Mouse (Mus musculus) liver, embryonic 14.5 days (tissue): ENCODE results near the gene Frmd3. TPM values are rescaled to one million over a fixed set of nuclear protein-coding genes. Genes with fewer than 3 reads are reported as not detected.
"Not testable (repeated sequence)": the region's sequence is repeated elsewhere in the genome, so short reads cannot be mapped to it uniquely, and the experiment has no call there.

ENCODE experiments used
- ATAC-seq: fragments of 200-750 bp; cut with Nextera tagmentation; 2 replicates; pipeline ENCODE4 v1.8.0; 2017; ENCODE audit warnings: moderate number of reproducible peaks, mild to moderate bottlenecking, moderate library complexity; ENCODE audit not compliant: insufficient read depth
- DNase-seq, 3 experiments: peaks; one replicate each; pipeline ENCODE4 v3.0.0-alpha.2; 2012 to 2013; ENCODE audit warnings: low read depth in 3 of 3, low spot score in 3 of 3
- H3K27ac ChIP-seq: fragments of 300-500 bp; sonication (generic); 2 replicates; pipeline ENCODE4 v1.5.1; 2014; ENCODE audit warnings: moderate library complexity, mild to moderate bottlenecking, control low read depth, inconsistent platforms
- H3K27me3 ChIP-seq: fragments of 300-500 bp; sonication (generic); 2 replicates; pipeline ENCODE4 v1.6.1; 2014; ENCODE audit warnings: mild to moderate bottlenecking, low read length, moderate library complexity; ENCODE audit not compliant: control insufficient read depth, insufficient read depth
- H3K36me3 ChIP-seq: fragments of 300-500 bp; sonication (generic); replicated peaks from 2 replicates; pipeline ENCODE4 v1.6.1; 2014; ENCODE audit warnings: low read depth; ENCODE audit not compliant: control insufficient read depth, insufficient read depth
- H3K4me1 ChIP-seq, 2 experiments: fragments of 200-500 bp in 1 of 2; fragments of 300-500 bp in 1 of 2; sonication (generic) in 1 of 2; replicated peaks; 2 replicates each; pipeline ENCODE4 v1.6.1; 2012 to 2014; ENCODE audit warnings: antibody characterized with exemption in 1 of 2, inconsistent platforms in 1 of 2, low read length in 1 of 2; ENCODE audit not compliant: control insufficient read depth in 2 of 2, insufficient read depth in 2 of 2
- H3K4me2 ChIP-seq: fragments of 300-500 bp; sonication (generic); 2 replicates; pipeline ENCODE4 v1.6.1; 2014; ENCODE audit warnings: low read depth, mild to moderate bottlenecking, control low read depth, moderate library complexity
- H3K4me3 ChIP-seq, 2 experiments: fragments of 200-500 bp in 1 of 2; fragments of 300-500 bp in 1 of 2; sonication (generic) in 1 of 2; 2 replicates each; pipeline ENCODE4 v1.5.1; 2012 to 2014; ENCODE audit warnings: low read depth in 2 of 2, low read length in 2 of 2, mild to moderate bottlenecking in 2 of 2, control low read depth in 1 of 2, inconsistent platforms in 1 of 2, moderate library complexity in 1 of 2; ENCODE audit not compliant: insufficient read depth in 1 of 2
- H3K9ac ChIP-seq: fragments of 300-500 bp; sonication (generic); replicated peaks from 2 replicates; pipeline ENCODE4 v1.6.1; 2014; ENCODE audit warnings: mild to moderate bottlenecking, control low read depth, moderate library complexity
- H3K9me3 ChIP-seq: fragments of 300-500 bp; sonication (generic); 2 replicates; pipeline ENCODE4 v1.6.1; 2016; ENCODE audit warnings: low read length, mixed read lengths; ENCODE audit not compliant: control insufficient read depth
- CTCF ChIP-seq: IDR thresholded peaks from 2 replicates; pipeline ENCODE4 v1.5.1; 2016; ENCODE audit warnings: antibody characterized with exemption, low read depth, control low read depth
- EP300 ChIP-seq: IDR thresholded peaks from 2 replicates; pipeline ENCODE4 v1.6.1; 2016; ENCODE audit warnings: antibody characterized with exemption, low read depth
- WGBS: fragments of 180-500 bp; shearing (Covaris S2); extraction: QIAGEN DNeasy Blood & Tissue Kit; methylation state at CpG from one replicate; pipeline ENCODE4 v1.1.7; 2014; ENCODE audit not compliant: insufficient replicate concordance; 5-methylcytosine and 5-hydroxymethylcytosine counted together
- polyA plus RNA-seq, 2 experiments: library from polyadenylated mRNA; depleted of rRNA in 1 of 2; stranded (reverse) in 1 of 2; unstranded in 1 of 2; fragments of >200 nt; fragmentation: Nextera tagmentation in 1 of 2; extraction: Ambion mirVana in 1 of 2; gene quantifications; 2 replicates each; pipeline versions ENCODE4 v1.2.1 to v1.2.3; 2012 to 2014

The Frmd3 gene
- polyA plus RNA-seq, 2 experiments, result 0.02 to 0.11 TPM

DNA sequence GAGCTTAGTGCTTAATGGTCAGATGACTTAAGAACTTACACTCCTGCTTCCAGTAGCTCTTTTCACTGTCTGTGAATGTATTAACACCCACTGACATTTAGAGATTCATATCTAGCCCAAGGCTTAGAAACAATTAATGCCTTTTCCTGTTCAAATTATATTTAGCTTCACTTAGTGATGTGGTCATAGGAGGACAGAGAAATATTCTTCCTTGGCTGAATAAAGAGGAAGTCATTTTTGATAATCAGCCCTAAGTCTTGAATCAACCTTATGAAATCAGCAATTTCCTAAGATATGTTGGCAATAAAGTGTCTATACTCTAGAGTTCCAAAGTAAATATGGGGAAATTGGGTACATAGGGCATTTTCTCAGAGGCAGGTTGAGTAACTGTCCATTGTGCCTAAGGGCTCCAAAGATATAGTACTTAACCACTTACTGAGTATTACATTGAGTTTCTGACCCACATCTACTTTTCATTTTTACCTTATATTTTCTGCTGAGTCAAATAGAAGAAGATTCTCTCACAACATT is 188.1 kb downstream of the Frmd3 start:
- Histone ChIP-seq H3K9ac (no peak overlapping the region), H3K36me3 (no peaks in the 10 kb centered on the region), H3K27ac (no peak overlapping the region), H3K9me3 (no peaks in the 10 kb centered on the region), H3K4me3 (no peak overlapping the region), H3K27me3 (no peaks in the 10 kb centered on the region), H3K4me1 (no peaks in the 10 kb centered on the region), H3K4me2 (no peak overlapping the region)
- no peak for ATAC-seq
- no peak for DNase-seq
- TF ChIP-seq CTCF, result no peak
- TF ChIP-seq EP300, result no peak

DNA sequence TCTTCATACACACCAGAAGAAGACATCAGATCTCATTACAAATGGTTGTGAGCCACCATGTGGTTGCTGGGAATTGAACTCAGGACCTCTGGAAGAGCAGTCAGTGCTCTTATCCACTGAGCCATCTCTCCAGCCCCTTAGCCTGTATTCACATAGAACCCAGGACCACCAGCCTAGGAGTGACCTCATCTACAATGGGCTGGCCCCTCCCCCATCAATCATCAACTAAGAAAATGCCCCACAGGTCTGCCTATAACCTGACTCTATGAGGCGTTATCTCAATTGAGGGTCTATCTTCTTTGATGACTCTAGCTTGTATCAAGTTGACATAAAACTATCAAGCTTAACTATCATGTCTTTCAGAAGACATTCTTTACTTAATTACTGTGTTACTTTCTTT is 208.5 kb downstream of the Frmd3 start:
- not testable (repeated sequence) for H3K4me2 ChIP-seq, H3K4me3 ChIP-seq, H3K27me3 ChIP-seq, H3K36me3 ChIP-seq, H3K4me1 ChIP-seq, ATAC-seq, H3K9ac ChIP-seq, H3K27ac ChIP-seq, DNase-seq, H3K9me3 ChIP-seq
- 69% methylated on average over 1 of the region's 1 CpGs for WGBS

DNA sequence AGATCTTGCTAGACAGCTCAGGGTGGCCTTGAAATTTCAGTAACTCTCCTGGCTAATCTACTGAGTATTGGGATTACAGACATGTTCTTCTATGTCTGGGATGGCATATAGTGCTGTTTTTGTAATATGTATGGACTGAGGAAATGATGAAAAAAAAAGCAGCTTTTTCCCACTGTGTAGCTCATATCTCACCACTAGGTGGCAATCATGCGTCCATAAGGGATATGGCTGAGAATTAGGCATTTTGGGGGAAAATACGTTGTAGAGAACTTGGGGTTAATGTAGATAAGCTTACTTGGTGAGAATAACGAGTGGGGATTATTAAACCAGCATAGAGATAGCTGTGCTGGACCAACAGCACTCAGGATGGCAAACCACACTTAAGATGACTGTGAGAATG is 209.1 kb downstream of the Frmd3 start:
- H3K4me1 ChIP-seq, result no peaks in the 10 kb centered on the region
- TF ChIP-seq CTCF (peak; percentile 56; the same call in 1 of the 2 replicates), EP300 (no peak)
- no peak for DNase-seq
- 16% methylated on average over 3 of the region's 3 CpGs for WGBS
- no peak overlapping the region for H3K27ac ChIP-seq
- no peaks in the 10 kb centered on the region for H3K27me3 ChIP-seq
- no peaks in the 10 kb centered on the region for H3K36me3 ChIP-seq
- no peak overlapping the region for H3K9ac ChIP-seq
- H3K9me3 ChIP-seq, result no peaks in the 10 kb centered on the region
- H3K4me3 ChIP-seq, result no peak overlapping the region
- H3K4me2 ChIP-seq, result no peak overlapping the region
- no peak for ATAC-seq

DNA sequence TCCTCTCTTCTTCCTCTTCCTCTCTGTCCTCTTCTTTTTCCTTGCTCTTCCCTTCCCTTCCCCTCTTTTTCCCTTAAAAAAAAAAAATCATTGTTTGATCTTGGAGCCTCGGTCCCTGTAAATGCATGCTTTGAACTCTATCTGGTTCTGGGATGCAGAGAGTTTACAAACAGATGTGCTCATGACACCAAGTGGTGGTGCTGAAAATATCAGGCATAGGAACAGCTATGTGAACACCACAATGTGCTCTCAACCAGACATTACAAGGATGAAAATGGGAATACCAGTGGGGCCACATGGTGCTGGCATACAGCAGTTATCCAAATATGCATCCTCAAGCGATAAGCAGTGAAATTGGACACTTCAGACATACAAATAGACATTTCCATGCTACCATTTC is 211.0 kb downstream of the Frmd3 start:
- H3K36me3 ChIP-seq, result no peaks in the 10 kb centered on the region
- H3K4me1 ChIP-seq, result no peaks in the 10 kb centered on the region
- H3K27ac ChIP-seq, result no peak overlapping the region
- TF ChIP-seq CTCF (no peak), EP300 (no peak)
- H3K9ac ChIP-seq, result no peak overlapping the region
- WGBS, result 56% methylated on average over 2 of the region's 2 CpGs
- H3K4me2 ChIP-seq, result no peak overlapping the region
- DNase-seq (no peak), ATAC-seq (no peak)
- H3K27me3 ChIP-seq, result no peaks in the 10 kb centered on the region
- H3K4me3 ChIP-seq, result no peak overlapping the region
- no peaks in the 10 kb centered on the region for H3K9me3 ChIP-seq

DNA sequence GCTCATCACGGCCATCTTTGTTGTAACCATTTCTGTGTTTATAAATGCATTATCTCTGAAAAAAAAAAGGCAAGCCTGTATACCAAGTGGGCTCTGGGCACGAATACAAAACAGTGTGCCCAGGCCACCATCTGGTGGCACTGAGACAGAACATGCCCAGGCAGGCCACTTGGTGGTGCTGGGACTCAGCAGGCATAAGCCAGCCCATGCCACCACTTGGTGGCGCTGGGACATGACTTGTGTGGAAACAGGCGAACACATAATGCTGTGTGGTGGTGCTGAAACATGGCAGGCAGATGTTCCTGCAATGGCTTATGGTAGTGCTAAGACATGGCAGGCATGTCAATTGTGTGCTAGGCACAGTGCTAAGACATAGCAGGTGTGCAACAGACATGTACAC is 217.8 kb downstream of the Frmd3 start:
- Histone ChIP-seq H3K4me2 (no peak overlapping the region), H3K4me3 (no peak overlapping the region), H3K27ac (no peak overlapping the region), H3K4me1 (no peaks in the 10 kb centered on the region), H3K36me3 (no peaks in the 10 kb centered on the region), H3K9me3 (no peaks in the 10 kb centered on the region), H3K27me3 (no peaks in the 10 kb centered on the region), H3K9ac (no peak overlapping the region)
- TF ChIP-seq EP300 (no peak), CTCF (peak; percentile 63)
- no peak for ATAC-seq
- 56% methylated on average over 4 of the region's 4 CpGs for WGBS
- no peak for DNase-seq
